Mouse (Mus musculus): Measurements from ENCODE around the gene Nckap1l. TPM values are rescaled to one million over a fixed set of nuclear protein-coding genes. Genes with fewer than 3 reads are reported as not detected.
A peak's percentile ranks its signal among the peaks of the same experiment; 100 is the strongest.

Nckap1l gene
- total RNA-seq, 4 experiments from 2014 or later = 4.8 to 13.3 (median 8.7) TPM

- DNase-seq = no peak
Observed at GRCm38 (mm10) chr15:103501186-103501585, 47.6 kb downstream of the Nckap1l start.

GRCm38 (mm10) chr15:103502435-103503250 lies 49.0 kb downstream of the Nckap1l start, which contains the start of gene Pde1b:
TSS of gene Pde1b (plus strand) at chr15:103503034.
- peak; percentile 63 for DNase-seq

- no peak for DNase-seq
Observed at GRCm38 (mm10) chr15:103503251-103503600, 49.6 kb downstream of the Nckap1l start.

GRCm38 (mm10) chr15:103503660-103504059 lies 50.1 kb downstream of the Nckap1l start:
- DNase-seq = no peak

- DNase-seq = no peak
Observed at GRCm38 (mm10) chr15:103509317-103509716, 55.7 kb downstream of the Nckap1l start.

- DNase-seq = no peak
Observed at GRCm38 (mm10) chr15:103511652-103512051, 58.1 kb downstream of the Nckap1l start.

GRCm38 (mm10) chr15:103513621-103514031 lies 60.0 kb downstream of the Nckap1l start:
- DNase-seq = no peak

GRCm38 (mm10) chr15:103514119-103514518 lies 60.5 kb downstream of the Nckap1l start:
- peak; percentile 66 for DNase-seq

GRCm38 (mm10) chr15:103514914-103515313 lies 61.3 kb downstream of the Nckap1l start:
- DNase-seq = no peak

- DNase-seq = no peak
Observed at GRCm38 (mm10) chr15:103518600-103519385, 65.2 kb downstream of the Nckap1l start.

GRCm38 (mm10) chr15:103519386-103520378 lies 66.1 kb downstream of the Nckap1l start:
- DNase-seq = no peak

- no peak for DNase-seq
Observed at GRCm38 (mm10) chr15:103522458-103523099, 69.0 kb downstream of the Nckap1l start.

GRCm38 (mm10) chr15:103523156-103523555 lies 69.6 kb downstream of the Nckap1l start:
- no peak for DNase-seq

GRCm38 (mm10) chr15:103530372-103530771 lies 76.8 kb downstream of the Nckap1l start:
- no peak for DNase-seq

GRCm38 (mm10) chr15:103534054-103534620 lies 80.5 kb downstream of the Nckap1l start:
- no peak for DNase-seq

GRCm38 (mm10) chr15:103535030-103535429 lies 81.4 kb downstream of the Nckap1l start:
- DNase-seq = no peak

- no peak for DNase-seq
Observed at GRCm38 (mm10) chr15:103535786-103536185, 82.2 kb downstream of the Nckap1l start.

GRCm38 (mm10) chr15:103536456-103536855 lies 82.9 kb downstream of the Nckap1l start:
- DNase-seq = no peak

GRCm38 (mm10) chr15:103537011-103537821 lies 83.6 kb downstream of the Nckap1l start:
- DNase-seq = no peak

GRCm38 (mm10) chr15:103537822-103538213 lies 84.2 kb downstream of the Nckap1l start, which contains the start of gene Ppp1r1a:
TSS of gene Ppp1r1a (minus strand) at chr15:103538003.
- DNase-seq = no peak

Data from adrenal gland, adult 8-10 months (tissue).